Mouse (Mus musculus): ENCODE results near the gene Fbxo42. TPM values are rescaled to one million over a fixed set of nuclear protein-coding genes. Genes with fewer than 3 reads are reported as not detected.

Gene Fbxo42
- 12.7 and 15.7 TPM in 2 replicates for polyA plus RNA-seq (2014; fragmentation: Nextera tagmentation; extraction: Ambion mirVana)

GRCm38 (mm10) chr4:141147112-141148008, at the start of gene Fbxo42:
Fbxo42 (plus strand) TSS chr4:141147913.
- Histone ChIP-seq H3K9me3 (ENCODE audit: control insufficient read depth, low read length) (no peaks in the 10 kb centered on the region), H3K4me3 (ENCODE audit: control insufficient read depth in 1 of 2, insufficient read depth in 1 of 2, low read depth in 1 of 2, low read length in 2 of 2) (peak within 1 kb of the TSS; percentile 95 to 99), H3K36me3 (ENCODE audit: control insufficient read depth, insufficient read depth, low read length) (no peaks in the 10 kb centered on the region), H3K4me1 (ENCODE audit: control insufficient read depth in 2 of 2, insufficient read depth in 2 of 2, low read length in 2 of 2) (peaks cover 2 to 19% of the 10 kb centered on the region in 2 experiments), H3K9ac (ENCODE audit: low read length) (peak within 1 kb of the TSS; percentile 97), H3K27ac (replicated peaks in 1 of 2; ENCODE audit: control insufficient read depth in 1 of 2, insufficient read depth in 1 of 2, low read depth in 2 of 2, low read length in 2 of 2) (peak within 1 kb of the TSS; percentile 83 to 98), H3K4me2 (ENCODE audit: low read length) (peak within 1 kb of the TSS; percentile 72), H3K27me3 (ENCODE audit: control insufficient read depth, insufficient read depth, low read length) (no peaks in the 10 kb centered on the region)
- peak; percentile 77 for ATAC-seq (ENCODE audit: insufficient number of reproducible peaks, insufficient read depth, low FRiP score, low read depth)
- 6% methylated on average over 58 of the region's 58 CpGs for WGBS

DNA sequence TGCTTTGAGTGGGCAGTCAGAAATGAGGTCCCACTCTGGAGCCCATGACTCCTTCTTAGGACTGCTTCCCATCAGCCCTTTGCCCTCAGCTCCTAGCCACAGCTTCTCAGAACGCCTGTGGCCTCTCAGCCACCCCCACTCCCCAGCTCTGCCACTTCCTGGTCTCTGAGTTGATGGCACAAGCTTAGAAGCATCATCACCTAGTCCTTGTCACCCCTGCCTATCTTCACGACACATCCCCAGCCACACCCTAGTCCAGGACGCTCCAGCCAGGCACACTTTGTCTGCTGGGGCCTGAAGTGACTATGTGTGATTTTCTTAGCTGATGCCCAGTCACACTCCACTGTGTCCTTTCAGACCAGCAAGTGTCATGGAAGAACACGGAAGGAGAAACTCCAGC, 48.8 kb upstream of the Fbxo42 start:
- no peak for ATAC-seq (ENCODE audit: insufficient number of reproducible peaks, insufficient read depth, low FRiP score, low read depth)
- no peaks in the 10 kb centered on the region for H3K27me3 ChIP-seq (ENCODE audit: control insufficient read depth, insufficient read depth, low read length)
- WGBS, result 51% methylated on average over 4 of the region's 4 CpGs
- H3K27ac ChIP-seq (replicated peaks in 1 of 2; ENCODE audit: control insufficient read depth in 1 of 2, insufficient read depth in 1 of 2, low read depth in 2 of 2, low read length in 2 of 2), result no peak overlapping the region
- H3K4me2 ChIP-seq (ENCODE audit: low read length), result no peak overlapping the region
- H3K4me1 ChIP-seq (ENCODE audit: control insufficient read depth in 2 of 2, insufficient read depth in 2 of 2, low read length in 2 of 2), result no peaks in the 10 kb centered on the region
- H3K36me3 ChIP-seq (ENCODE audit: control insufficient read depth, insufficient read depth, low read length), result no peaks in the 10 kb centered on the region
- 0 out of 2 replicates have a peak, but pooled peaks cover 2% of the 10 kb centered on the region for H3K9me3 ChIP-seq (ENCODE audit: control insufficient read depth, low read length)
- H3K4me3 ChIP-seq (ENCODE audit: control insufficient read depth in 1 of 2, insufficient read depth in 1 of 2, low read depth in 1 of 2, low read length in 2 of 2), result no peak overlapping the region
- no peak overlapping the region for H3K9ac ChIP-seq (ENCODE audit: low read length)

- H3K36me3 ChIP-seq (ENCODE audit: control insufficient read depth, insufficient read depth, low read length), result no peaks in the 10 kb centered on the region
- 0 out of 2 replicates have a peak, but pooled peaks cover 2% of the 10 kb centered on the region for H3K9me3 ChIP-seq (ENCODE audit: control insufficient read depth, low read length)
- ATAC-seq (ENCODE audit: insufficient number of reproducible peaks, insufficient read depth, low FRiP score, low read depth), result no peak
- H3K4me3 ChIP-seq (ENCODE audit: control insufficient read depth in 1 of 2, insufficient read depth in 1 of 2, low read depth in 1 of 2, low read length in 2 of 2), result no peak overlapping the region
- no peak overlapping the region for H3K27ac ChIP-seq (replicated peaks in 1 of 2; ENCODE audit: control insufficient read depth in 1 of 2, insufficient read depth in 1 of 2, low read depth in 2 of 2, low read length in 2 of 2)
- 64% methylated on average over 5 of the region's 5 CpGs for WGBS
- no peak overlapping the region for H3K9ac ChIP-seq (ENCODE audit: low read length)
- H3K4me2 ChIP-seq (ENCODE audit: low read length), result no peak overlapping the region
- H3K4me1 ChIP-seq (ENCODE audit: control insufficient read depth in 2 of 2, insufficient read depth in 2 of 2, low read length in 2 of 2), result no peaks in the 10 kb centered on the region
- no peaks in the 10 kb centered on the region for H3K27me3 ChIP-seq (ENCODE audit: control insufficient read depth, insufficient read depth, low read length)
Measured at GRCm38 (mm10) chr4:141099956-141100355, 47.8 kb upstream of the Fbxo42 start.

GRCm38 (mm10) chr4:141101291-141101690, 46.4 kb upstream of the Fbxo42 start:
- no peak for ATAC-seq (ENCODE audit: insufficient number of reproducible peaks, insufficient read depth, low FRiP score, low read depth)
- Histone ChIP-seq H3K27me3 (ENCODE audit: control insufficient read depth, insufficient read depth, low read length) (no peaks in the 10 kb centered on the region), H3K4me1 (ENCODE audit: control insufficient read depth in 2 of 2, insufficient read depth in 2 of 2, low read length in 2 of 2) (no peaks in the 10 kb centered on the region; a peak in 1 of 4 replicates), H3K27ac (replicated peaks in 1 of 2; ENCODE audit: control insufficient read depth in 1 of 2, insufficient read depth in 1 of 2, low read depth in 2 of 2, low read length in 2 of 2) (no peak overlapping the region), H3K36me3 (ENCODE audit: control insufficient read depth, insufficient read depth, low read length) (no peaks in the 10 kb centered on the region), H3K9me3 (ENCODE audit: control insufficient read depth, low read length) (0 out of 2 replicates have a peak, but pooled peaks cover 2% of the 10 kb centered on the region), H3K4me2 (ENCODE audit: low read length) (no peak overlapping the region), H3K9ac (ENCODE audit: low read length) (no peak overlapping the region), H3K4me3 (ENCODE audit: control insufficient read depth in 1 of 2, insufficient read depth in 1 of 2, low read depth in 1 of 2, low read length in 2 of 2) (no peak overlapping the region)
- 91% methylated on average over 9 of the region's 9 CpGs for WGBS

GRCm38 (mm10) chr4:141101855-141102254, 45.9 kb upstream of the Fbxo42 start:
- no peaks in the 10 kb centered on the region for H3K36me3 ChIP-seq (ENCODE audit: control insufficient read depth, insufficient read depth, low read length)
- 52% methylated on average over 6 of the region's 6 CpGs for WGBS
- H3K27me3 ChIP-seq (ENCODE audit: control insufficient read depth, insufficient read depth, low read length), result no peaks in the 10 kb centered on the region
- H3K4me2 ChIP-seq (ENCODE audit: low read length), result no peak overlapping the region
- H3K9ac ChIP-seq (ENCODE audit: low read length), result no peak overlapping the region
- H3K4me3 ChIP-seq (ENCODE audit: control insufficient read depth in 1 of 2, insufficient read depth in 1 of 2, low read depth in 1 of 2, low read length in 2 of 2), result no peak overlapping the region
- 0 out of 2 replicates have a peak, but pooled peaks cover 2% of the 10 kb centered on the region for H3K9me3 ChIP-seq (ENCODE audit: control insufficient read depth, low read length)
- H3K4me1 ChIP-seq (ENCODE audit: control insufficient read depth in 2 of 2, insufficient read depth in 2 of 2, low read length in 2 of 2), result no peaks in the 10 kb centered on the region; a peak in 1 of 4 replicates
- no peak for ATAC-seq (ENCODE audit: insufficient number of reproducible peaks, insufficient read depth, low FRiP score, low read depth)
- H3K27ac ChIP-seq (replicated peaks in 1 of 2; ENCODE audit: control insufficient read depth in 1 of 2, insufficient read depth in 1 of 2, low read depth in 2 of 2, low read length in 2 of 2), result no peak overlapping the region

- Histone ChIP-seq H3K27ac (replicated peaks in 1 of 2; ENCODE audit: control insufficient read depth in 1 of 2, insufficient read depth in 1 of 2, low read depth in 2 of 2, low read length in 2 of 2) (no peak overlapping the region), H3K9ac (ENCODE audit: low read length) (no peak overlapping the region), H3K4me2 (ENCODE audit: low read length) (no peak overlapping the region), H3K36me3 (ENCODE audit: control insufficient read depth, insufficient read depth, low read length) (peaks cover 14% of the 10 kb centered on the region), H3K4me1 (ENCODE audit: control insufficient read depth in 2 of 2, insufficient read depth in 2 of 2, low read length in 2 of 2) (peaks cover 5 to 9% of the 10 kb centered on the region in 2 experiments), H3K27me3 (ENCODE audit: control insufficient read depth, insufficient read depth, low read length) (no peaks in the 10 kb centered on the region), H3K4me3 (ENCODE audit: control insufficient read depth in 1 of 2, insufficient read depth in 1 of 2, low read depth in 1 of 2, low read length in 2 of 2) (no peak overlapping the region), H3K9me3 (ENCODE audit: control insufficient read depth, low read length) (peaks cover 7% of the 10 kb centered on the region; the same call in 1 of the 2 replicates)
- no peak for ATAC-seq (ENCODE audit: insufficient number of reproducible peaks, insufficient read depth, low FRiP score, low read depth)
- 83% methylated on average over 16 of the region's 16 CpGs for WGBS
Measured at GRCm38 (mm10) chr4:141106526-141107183, 41.1 kb upstream of the Fbxo42 start.

GRCm38 (mm10) chr4:141108196-141108732, 39.4 kb upstream of the Fbxo42 start:
- H3K27ac ChIP-seq (replicated peaks in 1 of 2; ENCODE audit: control insufficient read depth in 1 of 2, insufficient read depth in 1 of 2, low read depth in 2 of 2, low read length in 2 of 2), result peak overlapping the region; percentile 35 to 73; a peak in 3 of 4 replicates
- peaks cover 5 to 9% of the 10 kb centered on the region in 2 experiments for H3K4me1 ChIP-seq (ENCODE audit: control insufficient read depth in 2 of 2, insufficient read depth in 2 of 2, low read length in 2 of 2)
- peak; percentile 43; the same call in 1 of the 2 replicates for ATAC-seq (ENCODE audit: insufficient number of reproducible peaks, insufficient read depth, low FRiP score, low read depth)
- H3K4me3 ChIP-seq (ENCODE audit: control insufficient read depth in 1 of 2, insufficient read depth in 1 of 2, low read depth in 1 of 2, low read length in 2 of 2), result no peak overlapping the region
- no peak overlapping the region for H3K4me2 ChIP-seq (ENCODE audit: low read length)
- H3K9me3 ChIP-seq (ENCODE audit: control insufficient read depth, low read length), result peaks cover 5% of the 10 kb centered on the region; the same call in 1 of the 2 replicates
- H3K9ac ChIP-seq (ENCODE audit: low read length), result no peak overlapping the region
- H3K27me3 ChIP-seq (ENCODE audit: control insufficient read depth, insufficient read depth, low read length), result no peaks in the 10 kb centered on the region
- 11% methylated on average over 10 of the region's 10 CpGs for WGBS
- peaks cover 29% of the 10 kb centered on the region for H3K36me3 ChIP-seq (ENCODE audit: control insufficient read depth, insufficient read depth, low read length)
